Mouse (Mus musculus) myocyte (in vitro differentiated cells): ENCODE measurements around the gene Errfi1. TPM values are rescaled to one million over a fixed set of nuclear protein-coding genes. Genes with fewer than 3 reads are reported as not detected.

ENCODE experiments used
- H3K27me3 ChIP-seq: one replicate; pipeline ENCODE4 v1.6.1; 2011; ENCODE audit not compliant: control insufficient read depth, insufficient read depth, insufficient read length
- H3K36me3 ChIP-seq: one replicate; pipeline ENCODE4 v1.6.1; 2011; ENCODE audit not compliant: control insufficient read depth, insufficient read depth
- H3K4me2 ChIP-seq: one replicate; pipeline ENCODE4 v1.6.1; 2011; ENCODE audit warnings: low read depth, control low read depth
- H3K4me3 ChIP-seq: one replicate; pipeline ENCODE4 v1.5.1; 2011; ENCODE audit warnings: mild to moderate bottlenecking, control low read depth, moderate library complexity
- H3K79me2 ChIP-seq: one replicate; pipeline ENCODE4 v1.6.1; 2011; ENCODE audit not compliant: control insufficient read depth, insufficient read depth
- H3ac ChIP-seq: one replicate; pipeline ENCODE4 v1.6.1; 2011; ENCODE audit not compliant: control insufficient read depth, insufficient read length
- CEBPB ChIP-seq: IDR thresholded peaks from 2 replicates; pipeline ENCODE4 v1.6.1; 2011; ENCODE audit warnings: mild to moderate bottlenecking, moderate library complexity; ENCODE audit not compliant: poor library complexity, insufficient read depth, severe bottlenecking
- E2F4 ChIP-seq: IDR thresholded peaks from one replicate; pipeline ENCODE4 v1.6.1; 2011; ENCODE audit warnings: mild to moderate bottlenecking, control low read depth, moderate library complexity; ENCODE audit not compliant: insufficient read depth
- MAX ChIP-seq: IDR thresholded peaks from one replicate; pipeline ENCODE4 v1.6.1; 2011; ENCODE audit warnings: low read depth, mild to moderate bottlenecking, control low read depth
- MYOD1 ChIP-seq, 3 experiments: IDR thresholded peaks; one replicate each; pipeline ENCODE4 v1.6.1; 2011; ENCODE audit warnings: control low read depth in 2 of 3, low read depth in 2 of 3, mild to moderate bottlenecking in 2 of 3, moderate library complexity in 1 of 3; ENCODE audit not compliant: insufficient read length in 2 of 3, control insufficient read depth in 1 of 3
- MYOG ChIP-seq, 3 experiments: IDR thresholded peaks; one replicate each; pipeline ENCODE4 v1.6.1; 2011; ENCODE audit warnings: control low read depth in 2 of 3, low read depth in 2 of 3, mild to moderate bottlenecking in 2 of 3; ENCODE audit not compliant: insufficient read length in 2 of 3, control insufficient read depth in 1 of 3, insufficient read depth in 1 of 3
- POLR2A ChIP-seq: IDR thresholded peaks from one replicate; pipeline ENCODE4 v1.6.1; 2011; ENCODE audit warnings: low read depth, mild to moderate bottlenecking, control low read depth, moderate library complexity; ENCODE audit not compliant: insufficient read length
- POLR2AphosphoS2 ChIP-seq: IDR thresholded peaks from one replicate; pipeline ENCODE4 v1.6.1; 2011; ENCODE audit warnings: low read depth, control low read depth; ENCODE audit not compliant: insufficient read length
- REST ChIP-seq: IDR thresholded peaks from one replicate; pipeline ENCODE4 v1.6.1; 2011; ENCODE audit warnings: mild to moderate bottlenecking, control low read depth, moderate library complexity; ENCODE audit not compliant: insufficient read depth, insufficient read length
- SRF ChIP-seq: IDR thresholded peaks from one replicate; pipeline ENCODE4 v1.6.1; 2011; ENCODE audit warnings: low read depth; ENCODE audit not compliant: control insufficient read depth, insufficient read length
- TCF12 ChIP-seq: IDR thresholded peaks from one replicate; pipeline ENCODE4 v1.6.1; 2011; ENCODE audit warnings: mild to moderate bottlenecking, control low read depth; ENCODE audit not compliant: poor library complexity, insufficient read depth, severe bottlenecking
- TCF3 ChIP-seq: IDR thresholded peaks from one replicate; pipeline ENCODE4 v1.6.1; 2011; ENCODE audit warnings: low read depth, control low read depth; ENCODE audit not compliant: insufficient read length
- USF1 ChIP-seq: IDR thresholded peaks from one replicate; pipeline ENCODE4 v1.6.1; 2011; ENCODE audit warnings: low read depth, mild to moderate bottlenecking, control low read depth, moderate library complexity
- polyA plus RNA-seq: library from polyadenylated mRNA; unstranded; fragments of >200 nt; fragmentation: generic; extraction: Trizol; gene quantifications from one replicate; pipeline ENCODE4 v1.2.1, GENCODE M21; 2012; ENCODE audit warnings: missing spikeins

Errfi1 gene
- polyA plus RNA-seq, 1 experiment, result 18.9 TPM

DNA sequence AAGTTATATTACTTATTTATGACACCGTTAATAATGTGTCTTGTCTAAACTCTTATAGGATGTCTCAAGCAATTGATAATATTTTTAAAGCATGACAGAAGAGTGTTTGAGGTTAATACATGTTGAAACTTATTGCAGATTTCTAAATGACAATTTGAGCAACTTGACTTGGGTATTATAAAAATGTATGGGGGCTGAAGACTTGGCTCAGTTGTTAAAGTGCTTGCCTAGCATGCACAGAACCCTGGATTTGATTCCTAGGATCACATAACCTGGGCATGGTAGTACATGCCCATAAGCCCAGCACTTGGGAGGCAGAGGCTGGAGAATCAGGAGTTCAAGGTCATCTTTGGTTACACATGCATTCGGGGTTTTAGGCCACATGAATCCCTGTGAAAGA is 15.1 kb downstream of the Errfi1 start:
- no peak overlapping the region for H3K4me2 ChIP-seq
- no peaks in the 10 kb centered on the region for H3K27me3 ChIP-seq
- H3K4me3 ChIP-seq, result no peak overlapping the region
- no peak overlapping the region for H3ac ChIP-seq
- H3K36me3 ChIP-seq, result peaks cover 40% of the 10 kb centered on the region
- TF ChIP-seq USF1 (no peak), MYOD1 (IDR thresholded peaks at IDR 0.05; ENCODE audit: control insufficient read depth in 1 of 3, insufficient read length in 2 of 3, low read depth in 2 of 3) (no peak), MAX (no peak), MYOG (IDR thresholded peaks at IDR 0.05; ENCODE audit: control insufficient read depth in 1 of 3, insufficient read depth in 1 of 3, insufficient read length in 2 of 3, low read depth in 2 of 3) (no peak), POLR2AphosphoS2 (no peak), CEBPB (no peak), TCF12 (no peak), TCF3 (no peak), POLR2A (no peak), SRF (no peak), REST (no peak), E2F4 (no peak)
- peaks cover 19% of the 10 kb centered on the region for H3K79me2 ChIP-seq

DNA sequence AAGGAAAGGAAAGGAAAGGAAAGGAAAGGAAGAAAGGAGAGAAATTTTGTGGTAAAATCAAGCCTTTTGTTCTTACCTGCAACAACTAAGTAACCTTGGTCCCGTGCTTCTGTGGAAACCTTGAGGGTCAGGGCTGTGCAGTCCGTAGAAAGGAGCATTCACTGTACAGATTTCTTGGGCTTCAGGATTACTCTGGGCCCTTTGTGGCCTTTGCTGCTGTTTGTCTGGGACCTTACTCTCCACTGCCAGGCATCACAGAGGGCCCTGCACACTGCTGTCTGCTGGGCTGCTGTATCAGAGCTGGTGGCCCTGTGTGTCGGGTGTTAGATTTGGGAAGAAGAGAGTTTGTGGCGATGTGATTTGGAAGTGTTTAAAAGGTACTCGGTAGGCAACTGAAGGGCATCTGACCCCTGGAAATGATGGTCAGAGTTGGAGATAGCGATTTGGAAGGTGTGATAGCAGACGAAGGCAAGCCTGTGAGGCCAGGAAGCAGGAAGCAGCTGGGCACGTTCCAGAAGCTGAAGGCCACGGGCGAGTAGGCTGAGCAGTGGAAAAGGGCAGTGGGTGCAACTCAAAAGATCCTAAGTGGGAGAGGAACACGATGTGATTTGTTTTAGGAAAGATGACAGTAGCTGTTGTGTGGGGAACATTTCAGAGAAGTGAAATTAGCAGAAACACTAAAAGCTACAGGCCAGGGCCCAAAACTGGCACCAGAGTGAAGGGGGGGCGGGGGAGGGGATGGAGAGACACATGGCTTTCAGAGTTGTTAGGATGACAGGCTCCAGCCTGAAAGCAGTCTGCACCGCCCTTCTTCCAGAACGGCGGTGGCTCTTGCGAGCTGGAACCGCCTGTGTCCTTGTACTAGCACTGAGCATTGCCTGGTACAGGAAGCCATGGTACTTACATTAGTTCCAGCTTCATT is 15.8 kb downstream of the Errfi1 start:
- TF ChIP-seq TCF3 (no peak), POLR2AphosphoS2 (peak; percentile 46)

DNA sequence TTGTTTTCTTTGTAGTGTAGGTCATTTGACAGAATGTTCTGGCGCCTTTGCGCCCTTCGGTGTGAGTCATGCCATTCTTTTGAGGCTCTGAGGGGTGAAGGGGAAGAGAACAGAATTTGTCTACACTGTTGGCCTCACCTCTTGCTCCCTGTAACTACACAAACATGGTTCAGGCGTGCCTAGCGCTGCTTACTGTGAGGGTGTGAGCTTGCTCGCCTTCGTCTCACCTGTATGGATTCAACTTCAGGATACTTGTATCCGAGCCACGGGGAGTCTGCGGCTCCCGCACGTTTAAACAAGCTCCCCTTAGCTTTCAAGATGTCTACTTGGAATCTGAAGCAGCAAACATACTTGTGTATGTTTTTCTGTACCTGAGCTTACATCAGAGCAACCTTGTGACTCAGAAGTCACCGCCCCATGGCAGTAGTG is 17.3 kb downstream of the Errfi1 start:
- peaks cover 8% of the 10 kb centered on the region for H3K79me2 ChIP-seq
- H3K36me3 ChIP-seq, result peaks cover 29% of the 10 kb centered on the region

More for the DNA sequence above, 15.8 kb downstream of the Errfi1 start:
- no peak overlapping the region for H3K4me2 ChIP-seq
- peaks cover 12% of the 10 kb centered on the region for H3K79me2 ChIP-seq
- H3K27me3 ChIP-seq, result no peaks in the 10 kb centered on the region
- no peak overlapping the region for H3ac ChIP-seq
- H3K4me3 ChIP-seq, result no peak overlapping the region
- H3K36me3 ChIP-seq, result peaks cover 40% of the 10 kb centered on the region

DNA sequence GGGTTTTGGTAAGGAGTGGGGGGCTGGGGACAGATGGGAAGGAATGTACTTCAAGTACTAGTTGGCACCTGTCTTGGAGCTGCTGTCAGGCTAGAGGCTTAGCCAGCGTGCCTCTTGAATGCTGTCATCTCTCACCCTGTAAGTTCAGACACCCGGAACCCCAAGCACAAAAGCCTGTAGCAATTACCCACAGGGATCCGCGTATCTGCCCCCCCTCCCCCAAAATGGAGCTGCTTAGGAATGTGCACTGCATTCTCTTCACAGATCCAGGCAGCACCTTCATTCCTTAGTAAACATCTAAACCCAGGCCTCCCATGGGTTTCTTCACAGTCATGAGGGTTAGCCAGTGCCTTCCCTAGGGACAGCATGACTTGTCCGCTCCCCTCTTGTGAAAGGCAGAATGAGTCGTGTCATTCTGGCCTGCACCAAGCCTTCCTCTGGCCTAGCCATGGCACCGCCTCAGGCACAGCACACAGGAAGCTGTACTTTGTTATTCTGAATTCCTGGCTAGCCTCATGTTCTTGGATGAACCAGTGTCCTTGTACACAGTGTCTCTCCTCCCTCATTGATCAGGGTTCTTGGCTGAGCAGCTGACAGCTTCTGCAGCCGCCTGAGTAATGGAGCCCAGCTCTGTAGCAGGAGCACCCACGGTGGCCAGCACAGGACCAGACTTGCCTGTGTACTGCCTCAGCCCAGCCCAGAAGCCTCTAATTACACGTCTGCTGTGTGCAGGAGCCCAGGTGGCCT is 17.8 kb downstream of the Errfi1 start:
- peak overlapping the region; percentile 30 for H3K4me2 ChIP-seq
- no peak overlapping the region for H3K4me3 ChIP-seq

More for the DNA sequence above, 17.3 kb downstream of the Errfi1 start:
- Histone ChIP-seq H3K27me3 (no peaks in the 10 kb centered on the region), H3ac (no peak overlapping the region), H3K4me3 (no peak overlapping the region), H3K4me2 (peak overlapping the region; percentile 30)
- TF ChIP-seq TCF12, result no peak
- no peak for TF ChIP-seq USF1
- no peak for TF ChIP-seq POLR2AphosphoS2
- no peak for TF ChIP-seq MAX
- TF ChIP-seq POLR2A, result no peak
- TF ChIP-seq E2F4, result no peak

More for the DNA sequence above, 17.8 kb downstream of the Errfi1 start:
- no peak overlapping the region for H3ac ChIP-seq
- peak in 1 of 3 experiments; percentile 48 for TF ChIP-seq MYOG (IDR thresholded peaks at IDR 0.05; ENCODE audit: control insufficient read depth in 1 of 3, insufficient read depth in 1 of 3, insufficient read length in 2 of 3, low read depth in 2 of 3)
- peak; percentile 4 for TF ChIP-seq POLR2A
- TF ChIP-seq POLR2AphosphoS2, result peak; percentile 47
- TF ChIP-seq MYOD1 (IDR thresholded peaks at IDR 0.05; ENCODE audit: control insufficient read depth in 1 of 3, insufficient read length in 2 of 3, low read depth in 2 of 3), result peak in 2 of 3 experiments; percentile 53 to 58
- no peak for TF ChIP-seq MAX
- no peak for TF ChIP-seq REST
- TF ChIP-seq E2F4, result no peak
- no peak for TF ChIP-seq CEBPB
- TF ChIP-seq TCF12, result no peak
- no peak for TF ChIP-seq TCF3
- TF ChIP-seq SRF, result no peak
- TF ChIP-seq USF1, result no peak
- H3K27me3 ChIP-seq, result no peaks in the 10 kb centered on the region
- peaks cover 23% of the 10 kb centered on the region for H3K36me3 ChIP-seq
- H3K79me2 ChIP-seq, result peaks cover 8% of the 10 kb centered on the region
